Mouse (Mus musculus) liver, postnatal 0 days (tissue): ENCODE measurements around the gene Them7. TPM values are rescaled to one million over a fixed set of nuclear protein-coding genes. Genes with fewer than 3 reads are reported as not detected.

Experiments used
- ATAC-seq: fragments of 200-750 bp; cut with Nextera tagmentation; 2 replicates; pipeline ENCODE4 v1.8.0; 2017; ENCODE audit warnings: mild to moderate bottlenecking, moderate library complexity
- DNase-seq: peaks from one replicate; pipeline ENCODE4 v3.0.0-alpha.2; 2016
- H3K27ac ChIP-seq: fragments of 300-500 bp; sonication (generic); 2 replicates; pipeline ENCODE4 v1.5.1; 2014; ENCODE audit warnings: antibody characterized with exemption, moderate library complexity, mild to moderate bottlenecking, low read depth
- H3K27me3 ChIP-seq: fragments of 300-500 bp; sonication (generic); 2 replicates; pipeline ENCODE4 v1.6.1; 2014; ENCODE audit warnings: low read length, control low read depth, mixed read lengths; ENCODE audit not compliant: insufficient read depth
- H3K36me3 ChIP-seq: fragments of 300-500 bp; sonication (generic); replicated peaks from 2 replicates; pipeline ENCODE4 v1.6.1; 2014; ENCODE audit warnings: mild to moderate bottlenecking, control low read depth, low read length, moderate library complexity, mixed read lengths; ENCODE audit not compliant: insufficient read depth
- H3K4me1 ChIP-seq: fragments of 300-500 bp; sonication (generic); 2 replicates; pipeline ENCODE4 v1.6.1; 2014; ENCODE audit warnings: antibody characterized with exemption, mild to moderate bottlenecking, control low read depth; ENCODE audit not compliant: insufficient read depth
- H3K4me2 ChIP-seq: fragments of 300-500 bp; sonication (generic); 2 replicates; pipeline ENCODE4 v1.6.1; 2014; ENCODE audit warnings: low read depth, mild to moderate bottlenecking, low read length, moderate library complexity, mixed read lengths
- H3K4me3 ChIP-seq: fragments of 300-500 bp; sonication (generic); 2 replicates; pipeline ENCODE4 v1.5.1; 2014; ENCODE audit warnings: low read depth, low read length
- H3K9ac ChIP-seq: fragments of 300-500 bp; sonication (generic); replicated peaks from 2 replicates; pipeline ENCODE4 v1.6.1; 2014; ENCODE audit warnings: mild to moderate bottlenecking, moderate library complexity
- H3K9me3 ChIP-seq: fragments of 300-500 bp; sonication (generic); 2 replicates; pipeline ENCODE4 v1.6.1; 2016; ENCODE audit warnings: mild to moderate bottlenecking, control low read depth, low read length, mixed read lengths
- CTCF ChIP-seq: sonication (generic); IDR thresholded peaks from 2 replicates; pipeline ENCODE4 v1.5.1; 2016; ENCODE audit warnings: antibody characterized with exemption, low read depth
- EP300 ChIP-seq: IDR thresholded peaks from 2 replicates; pipeline ENCODE4 v1.6.1; 2016; ENCODE audit warnings: antibody characterized with exemption, low read depth, mild to moderate bottlenecking
- WGBS: fragments of 180-500 bp; shearing (Covaris S2); extraction: QIAGEN DNeasy Blood & Tissue Kit; methylation state at CpG from one replicate; pipeline ENCODE4 v1.1.7; 2014; ENCODE audit not compliant: insufficient replicate concordance; 5-methylcytosine and 5-hydroxymethylcytosine counted together
- polyA plus RNA-seq: library from polyadenylated mRNA; unstranded; fragments of >200 nt; fragmentation: Nextera tagmentation; extraction: Ambion mirVana; gene quantifications from 2 replicates; pipeline ENCODE4 v1.2.1, GENCODE M21; 2015

Them7 gene
- polyA plus RNA-seq = 6.0 and 6.6 TPM in 2 replicates

DNA sequence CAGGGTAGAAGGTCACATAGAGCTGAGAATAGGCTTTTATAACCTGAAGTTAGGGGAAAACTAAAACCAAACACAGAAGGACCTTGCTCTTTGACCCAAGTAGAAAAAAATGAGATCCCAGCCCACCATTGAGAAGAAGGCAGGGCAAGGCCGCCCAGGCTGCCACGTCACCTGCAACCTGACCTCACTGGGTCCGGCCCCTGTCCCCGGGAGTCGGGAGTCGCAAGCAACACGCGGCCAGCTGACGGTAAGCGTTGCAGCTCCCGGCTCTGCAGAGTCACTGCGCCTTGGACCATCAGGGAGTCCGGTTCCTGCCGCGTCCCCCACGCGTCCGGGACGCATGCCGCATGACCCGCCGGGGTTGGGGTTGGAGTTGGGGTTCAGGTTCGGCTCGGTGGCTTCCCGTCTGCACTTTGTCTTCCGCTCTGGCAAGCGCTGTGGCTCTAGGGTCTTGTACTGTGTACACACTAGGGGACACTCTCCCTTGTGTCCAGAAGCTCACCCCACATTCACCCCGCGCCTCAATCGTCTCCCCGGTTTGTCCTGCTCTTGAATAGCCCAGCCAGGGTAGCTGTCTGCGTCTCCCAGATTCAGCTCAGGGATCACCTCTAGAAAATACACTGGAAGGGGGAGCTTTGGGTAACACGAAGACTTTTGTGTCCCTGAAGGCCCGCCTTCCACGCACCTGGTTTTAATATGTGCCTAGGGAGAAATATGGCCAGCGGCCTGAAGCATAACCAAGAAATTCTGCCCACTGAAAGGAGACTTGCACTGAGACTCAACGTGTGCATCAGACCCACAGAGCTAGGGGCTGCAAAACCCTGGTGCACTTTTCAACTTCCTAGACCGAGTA is at the start of gene Them7:
Them7 (plus strand) TSS at position 187 of the 853 bp plus-strand sequence.
- Histone ChIP-seq H3K9me3 (no peaks in the 10 kb centered on the region), H3K27me3 (no peaks in the 10 kb centered on the region), H3K4me2 (peak within 1 kb of the TSS; percentile 66), H3K36me3 (no peaks in the 10 kb centered on the region), H3K4me3 (peak within 1 kb of the TSS; percentile 43), H3K9ac (peak within 1 kb of the TSS; percentile 59), H3K27ac (peak within 1 kb of the TSS; percentile 76), H3K4me1 (no peaks in the 10 kb centered on the region)
- ATAC-seq (peak; percentile 93), DNase-seq (peak; percentile 75)
- WGBS = 4% methylated on average over 35 of the region's 38 CpGs
- TF ChIP-seq CTCF (no peak), EP300 (peak; percentile 27; the same call in 1 of the 2 replicates)

- Histone ChIP-seq H3K9me3 (no peaks in the 10 kb centered on the region), H3K27me3 (no peaks in the 10 kb centered on the region), H3K4me1 (no peaks in the 10 kb centered on the region), H3K4me2 (no peak overlapping the region), H3K4me3 (no peak overlapping the region), H3K36me3 (no peaks in the 10 kb centered on the region), H3K27ac (no peak overlapping the region), H3K9ac (no peak overlapping the region)
- TF ChIP-seq CTCF (no peak), EP300 (no peak)
- DNase-seq = no peak
- 79% methylated on average over 12 of the region's 12 CpGs for WGBS
- ATAC-seq = no peak
These were observed 45.2 kb upstream of the Them7 start for GRCm38 (mm10) chr2:105178871-105179270.

DNA sequence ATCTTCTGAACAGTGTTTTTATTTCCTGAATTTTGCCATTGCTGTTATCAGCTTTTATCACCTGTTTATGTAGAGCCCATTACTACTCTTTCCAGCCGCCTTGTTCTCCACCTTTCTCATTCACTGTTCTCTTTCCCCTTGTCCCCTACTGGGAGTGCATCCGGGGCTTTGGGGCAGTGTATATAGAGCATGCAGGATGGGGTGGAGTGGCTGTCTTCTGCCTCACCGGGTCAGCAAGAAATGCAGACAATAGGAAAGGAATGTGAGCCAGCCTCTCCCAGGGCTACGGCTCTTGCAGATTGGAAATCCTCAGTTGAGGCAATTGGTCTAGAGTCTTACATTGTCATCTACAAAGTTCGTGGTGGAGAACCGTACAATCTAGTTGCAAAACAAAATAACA is 41.6 kb upstream of the Them7 start:
- Histone ChIP-seq H3K36me3 (no peaks in the 10 kb centered on the region), H3K27me3 (no peaks in the 10 kb centered on the region), H3K9me3 (no peaks in the 10 kb centered on the region), H3K27ac (no peak overlapping the region), H3K4me1 (no peaks in the 10 kb centered on the region), H3K4me3 (no peak overlapping the region), H3K9ac (no peak overlapping the region), H3K4me2 (no peak overlapping the region)
- WGBS = 37% methylated on average over 6 of the region's 6 CpGs
- no peak for DNase-seq
- ATAC-seq = no peak
- TF ChIP-seq EP300 = no peak
- TF ChIP-seq CTCF = no peak

- no peak for DNase-seq
- Histone ChIP-seq H3K4me3 (no peak overlapping the region), H3K9me3 (no peaks in the 10 kb centered on the region), H3K27ac (no peak overlapping the region), H3K9ac (no peak overlapping the region), H3K27me3 (no peaks in the 10 kb centered on the region), H3K4me2 (no peak overlapping the region), H3K4me1 (no peaks in the 10 kb centered on the region), H3K36me3 (no peaks in the 10 kb centered on the region)
- ATAC-seq = no peak
- 42% methylated on average over 3 of the region's 3 CpGs for WGBS
- no peak for TF ChIP-seq EP300
- no peak for TF ChIP-seq CTCF
These were observed 39.0 kb upstream of the Them7 start for GRCm38 (mm10) chr2:105185140-105185539.

DNA sequence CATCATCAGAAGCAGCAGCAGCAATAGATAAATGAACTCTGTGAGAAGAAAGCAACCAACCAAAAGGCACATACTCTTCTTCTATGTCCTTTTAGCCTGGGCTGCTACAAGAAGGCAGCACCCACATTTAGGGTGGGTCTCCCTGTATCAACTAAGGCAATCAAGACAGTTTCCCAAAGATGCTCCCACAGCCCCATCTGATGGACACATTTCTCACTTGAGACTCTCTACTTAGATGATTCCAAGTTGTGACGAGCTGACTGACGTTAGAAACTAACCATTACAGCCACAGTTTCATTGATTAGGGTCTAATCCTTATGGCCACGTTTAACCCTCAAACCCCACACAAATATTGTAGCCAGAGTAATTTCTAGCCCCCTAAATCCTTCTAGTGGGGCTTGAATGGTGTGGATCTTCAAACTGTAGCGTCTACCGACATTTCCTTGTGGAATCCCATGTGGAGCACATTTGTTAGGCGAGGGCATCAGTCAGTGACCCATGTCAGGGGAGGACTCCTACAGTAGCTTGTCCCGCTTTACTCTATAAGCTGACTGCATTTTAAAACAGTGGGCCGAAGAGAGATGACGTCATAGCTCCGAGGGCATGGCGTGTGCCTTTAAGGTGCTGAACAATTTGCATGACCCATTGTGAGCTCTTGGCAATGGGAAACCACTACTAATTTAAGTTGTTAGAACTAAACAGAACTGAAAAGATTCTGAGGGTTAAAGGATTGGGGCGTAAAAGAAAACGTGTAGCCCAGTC is 38.2 kb upstream of the Them7 start:
- Histone ChIP-seq H3K9me3 (no peaks in the 10 kb centered on the region), H3K36me3 (no peaks in the 10 kb centered on the region), H3K27ac (no peak overlapping the region), H3K4me1 (no peaks in the 10 kb centered on the region), H3K4me2 (no peak overlapping the region), H3K4me3 (no peak overlapping the region), H3K27me3 (no peaks in the 10 kb centered on the region), H3K9ac (no peak overlapping the region)
- TF ChIP-seq EP300 (no peak), CTCF (no peak)
- 74% methylated on average over 13 of the region's 13 CpGs for WGBS
- no peak for ATAC-seq
- no peak for DNase-seq

DNA sequence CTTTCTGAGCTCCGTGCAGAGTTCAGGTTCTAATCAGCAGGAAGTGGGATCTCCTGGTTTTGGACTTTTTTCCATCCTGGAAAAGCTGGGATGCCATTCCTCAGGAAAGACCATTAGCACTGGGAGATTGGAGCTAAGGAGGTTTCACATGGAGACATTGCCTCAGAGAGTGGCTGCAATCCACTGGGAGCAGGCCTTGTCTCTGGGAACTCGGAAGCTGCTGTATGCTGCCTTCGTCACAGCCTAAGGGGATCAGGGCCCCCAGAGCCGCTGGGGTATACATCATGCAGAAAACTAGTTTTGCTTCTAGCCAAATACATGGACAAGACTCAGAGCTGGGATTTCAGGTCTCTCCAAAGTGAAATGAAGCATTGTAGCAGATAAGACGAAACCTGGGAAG is 37.5 kb upstream of the Them7 start:
- DNase-seq = no peak
- ATAC-seq = no peak
- H3K4me1 ChIP-seq = no peaks in the 10 kb centered on the region
- 73% methylated on average over 5 of the region's 5 CpGs for WGBS
- H3K27ac ChIP-seq = no peak overlapping the region
- H3K9me3 ChIP-seq = no peaks in the 10 kb centered on the region
- no peak overlapping the region for H3K4me2 ChIP-seq
- H3K27me3 ChIP-seq = no peaks in the 10 kb centered on the region
- H3K4me3 ChIP-seq = no peak overlapping the region
- H3K9ac ChIP-seq = no peak overlapping the region
- TF ChIP-seq CTCF = no peak
- no peak for TF ChIP-seq EP300
- no peaks in the 10 kb centered on the region for H3K36me3 ChIP-seq
